Mouse (Mus musculus) hindbrain, embryonic 15.5 days (tissue): ENCODE measurements around the gene Homez. TPM values are rescaled to one million over a fixed set of nuclear protein-coding genes. Genes with fewer than 3 reads are reported as not detected.

ENCODE experiments used
- ATAC-seq: fragments of 200-750 bp; cut with Nextera tagmentation; 2 replicates; pipeline ENCODE4 v1.8.0; 2017; ENCODE audit warnings: low read depth, moderate number of reproducible peaks, moderate TSS enrichment; ENCODE audit not compliant: low FRiP score
- H3K27ac ChIP-seq: fragments of 300-500 bp; sonication (generic); replicated peaks from 2 replicates; pipeline ENCODE4 v1.5.1; 2015; ENCODE audit warnings: mild to moderate bottlenecking, inconsistent platforms
- H3K27me3 ChIP-seq: fragments of 300-500 bp; sonication (generic); 2 replicates; pipeline ENCODE4 v1.6.1; 2015; ENCODE audit warnings: control low read depth, inconsistent platforms
- H3K36me3 ChIP-seq: fragments of 300-500 bp; sonication (generic); 2 replicates; pipeline ENCODE4 v1.6.1; 2015; ENCODE audit warnings: control low read depth, inconsistent platforms
- H3K4me1 ChIP-seq: fragments of 300-500 bp; sonication (generic); replicated peaks from 2 replicates; pipeline ENCODE4 v1.6.1; 2015; ENCODE audit warnings: control low read depth, inconsistent platforms
- H3K4me2 ChIP-seq: fragments of 300-500 bp; sonication (generic); 2 replicates; pipeline ENCODE4 v1.6.1; 2015; ENCODE audit warnings: moderate library complexity, mild to moderate bottlenecking, inconsistent platforms
- H3K4me3 ChIP-seq: fragments of 300-500 bp; sonication (generic); 2 replicates; pipeline ENCODE4 v1.5.1; 2015; ENCODE audit warnings: mild to moderate bottlenecking, inconsistent platforms
- H3K9ac ChIP-seq: fragments of 300-500 bp; sonication (generic); 2 replicates; pipeline ENCODE4 v1.6.1; 2015; ENCODE audit warnings: inconsistent platforms
- H3K9me3 ChIP-seq: fragments of 300-500 bp; sonication (generic); 2 replicates; pipeline ENCODE4 v1.6.1; 2016; ENCODE audit warnings: control low read depth, inconsistent platforms
- WGBS: fragments of 180-500 bp; shearing (Covaris S2); methylation state at CpG from one replicate; pipeline ENCODE4 v1.1.7; 2015; 5-methylcytosine and 5-hydroxymethylcytosine counted together
- polyA plus RNA-seq: library from polyadenylated mRNA; unstranded; fragments of >200 nt; fragmentation: Nextera tagmentation; extraction: Ambion mirVana; gene quantifications from 2 replicates; pipeline ENCODE4 v1.2.1, GENCODE M21; 2015

Homez gene
- polyA plus RNA-seq, result 12.1 and 13.7 TPM in 2 replicates

DNA sequence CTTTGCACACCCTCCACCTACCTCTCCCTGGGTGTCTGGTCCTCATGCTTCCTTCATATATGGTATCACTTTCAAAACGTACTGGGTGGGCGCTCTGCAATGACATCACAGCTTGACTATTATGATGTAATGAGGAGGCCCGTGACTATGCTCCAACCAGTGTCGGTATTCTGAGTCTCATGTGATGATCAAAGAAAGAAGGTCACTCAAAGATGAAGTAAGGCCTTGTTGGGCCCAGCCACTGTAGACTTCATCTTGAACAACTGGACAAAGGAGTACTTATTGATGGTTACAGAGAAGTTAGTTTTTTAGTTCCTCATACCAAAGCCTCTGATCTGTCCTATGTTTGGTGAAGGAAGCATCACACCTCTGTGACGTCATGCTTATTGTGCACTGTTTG lies at the start of gene Homez:
Homez (minus strand) TSS at position 101 of the 400 bp plus-strand sequence.
- WGBS, result 91% methylated on average over 5 of the region's 5 CpGs
- Histone ChIP-seq H3K4me2 (no peak within 1 kb of the TSS), H3K27ac (no peak within 1 kb of the TSS), H3K4me1 (peaks cover 11% of the 10 kb centered on the region), H3K9ac (no peak within 1 kb of the TSS), H3K9me3 (no peaks in the 10 kb centered on the region), H3K36me3 (no peaks in the 10 kb centered on the region; the same call in 1 of the 2 replicates), H3K27me3 (no peaks in the 10 kb centered on the region), H3K4me3 (no peak within 1 kb of the TSS)
- ATAC-seq, result no peak

DNA sequence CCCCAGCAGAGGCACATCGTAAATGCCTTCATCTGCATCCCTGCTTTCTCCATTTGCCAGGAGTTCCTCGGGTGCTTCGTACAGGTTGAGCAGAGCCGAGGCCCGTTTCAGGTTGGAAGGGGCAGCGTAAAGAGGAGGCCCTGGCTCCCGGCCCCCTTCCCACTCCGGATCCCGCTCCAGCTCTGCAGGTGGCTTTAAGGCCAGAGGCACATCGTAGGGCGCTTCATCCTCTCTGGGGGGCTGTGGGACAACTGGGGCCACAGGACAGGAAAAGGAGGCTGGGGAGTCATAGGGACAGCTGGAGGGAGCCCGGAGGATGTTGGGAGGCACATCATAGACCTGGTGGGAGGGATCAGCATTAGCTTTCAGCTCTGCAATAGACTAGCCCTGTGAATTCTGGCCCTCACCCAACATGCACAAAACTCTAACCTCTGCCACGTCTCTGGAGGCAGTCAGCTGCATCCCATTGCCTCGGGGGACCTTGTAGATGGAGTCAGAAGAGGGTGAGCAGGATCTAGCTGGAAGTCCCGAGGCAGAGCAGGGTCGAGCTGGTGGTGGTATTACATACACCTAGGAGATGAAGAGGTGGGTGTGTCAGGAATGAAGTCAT lies 49.4 kb upstream of the Homez start:
- Histone ChIP-seq H3K9me3 (no peaks in the 10 kb centered on the region), H3K4me1 (peaks cover 14% of the 10 kb centered on the region), H3K9ac (no peak overlapping the region), H3K27me3 (no peaks in the 10 kb centered on the region), H3K27ac (no peak overlapping the region), H3K4me2 (no peak overlapping the region), H3K36me3 (peaks cover 12% of the 10 kb centered on the region), H3K4me3 (no peak overlapping the region)
- 91% methylated on average over 16 of the region's 16 CpGs for WGBS
- no peak for ATAC-seq

DNA sequence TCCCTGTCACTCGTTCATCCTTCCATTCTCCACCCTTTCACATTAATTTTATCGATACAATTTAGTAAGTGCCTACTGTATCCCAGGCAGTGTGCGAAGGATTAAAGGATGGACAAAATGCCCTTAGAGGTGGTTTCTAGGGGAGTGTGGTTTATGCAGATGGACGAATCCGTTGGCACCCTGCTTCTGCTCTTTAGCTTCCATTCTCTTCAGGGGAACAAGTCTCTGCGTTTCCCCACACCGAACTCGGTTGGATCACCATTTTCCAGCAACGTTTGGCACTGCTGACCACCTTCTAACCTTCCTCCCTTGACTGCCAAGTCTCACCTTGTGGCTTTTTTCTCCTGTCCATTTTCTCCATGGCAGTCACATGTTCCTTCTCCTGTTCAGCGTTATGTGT lies 42.6 kb upstream of the Homez start:
- ATAC-seq, result no peak; the same call in 1 of the 2 replicates
- 9% methylated on average over 10 of the region's 10 CpGs for WGBS
- Histone ChIP-seq H3K4me1 (peaks cover 40% of the 10 kb centered on the region), H3K9me3 (no peaks in the 10 kb centered on the region), H3K27me3 (no peaks in the 10 kb centered on the region), H3K27ac (peak overlapping the region; percentile 96), H3K9ac (peak overlapping the region; percentile 98), H3K4me2 (peak overlapping the region; percentile 89), H3K36me3 (peaks cover 10% of the 10 kb centered on the region), H3K4me3 (peak overlapping the region; percentile 93)

DNA sequence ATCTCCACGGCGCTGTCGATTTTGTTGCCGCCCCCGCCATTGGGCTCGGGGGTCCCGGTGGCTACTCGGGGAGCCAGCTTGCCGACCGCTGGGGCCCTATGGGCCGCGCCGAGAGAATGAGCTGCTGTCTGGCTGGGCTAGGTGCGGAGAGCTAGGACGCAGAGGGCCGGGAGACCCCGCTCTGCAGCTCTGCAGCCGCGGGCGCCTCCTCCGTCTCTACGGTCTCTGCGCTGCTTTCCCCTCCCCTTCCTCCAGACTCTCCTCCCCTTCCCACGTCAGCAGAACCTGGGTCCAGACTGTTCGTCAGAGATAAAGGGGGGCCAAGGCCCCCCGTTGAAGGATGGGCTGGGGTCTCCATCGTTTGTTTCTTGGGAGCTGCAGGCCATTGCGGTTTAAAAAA lies 42.1 kb upstream of the Homez start, which contains the start of gene Slc22a17:
Slc22a17 (minus strand) TSS at position 247 of the 400 bp plus-strand sequence.
- peak within 1 kb of the TSS; percentile 93 for H3K4me3 ChIP-seq
- H3K36me3 ChIP-seq, result peaks cover 13% of the 10 kb centered on the region
- 0% methylated on average over 28 of the region's 28 CpGs for WGBS
- H3K9ac ChIP-seq, result peak within 1 kb of the TSS; percentile 98
- H3K4me1 ChIP-seq, result peaks cover 45% of the 10 kb centered on the region
- ATAC-seq, result peak; percentile 95
- H3K9me3 ChIP-seq, result no peaks in the 10 kb centered on the region
- no peaks in the 10 kb centered on the region for H3K27me3 ChIP-seq
- H3K4me2 ChIP-seq, result peak within 1 kb of the TSS; percentile 89
- H3K27ac ChIP-seq, result peak within 1 kb of the TSS; percentile 96

DNA sequence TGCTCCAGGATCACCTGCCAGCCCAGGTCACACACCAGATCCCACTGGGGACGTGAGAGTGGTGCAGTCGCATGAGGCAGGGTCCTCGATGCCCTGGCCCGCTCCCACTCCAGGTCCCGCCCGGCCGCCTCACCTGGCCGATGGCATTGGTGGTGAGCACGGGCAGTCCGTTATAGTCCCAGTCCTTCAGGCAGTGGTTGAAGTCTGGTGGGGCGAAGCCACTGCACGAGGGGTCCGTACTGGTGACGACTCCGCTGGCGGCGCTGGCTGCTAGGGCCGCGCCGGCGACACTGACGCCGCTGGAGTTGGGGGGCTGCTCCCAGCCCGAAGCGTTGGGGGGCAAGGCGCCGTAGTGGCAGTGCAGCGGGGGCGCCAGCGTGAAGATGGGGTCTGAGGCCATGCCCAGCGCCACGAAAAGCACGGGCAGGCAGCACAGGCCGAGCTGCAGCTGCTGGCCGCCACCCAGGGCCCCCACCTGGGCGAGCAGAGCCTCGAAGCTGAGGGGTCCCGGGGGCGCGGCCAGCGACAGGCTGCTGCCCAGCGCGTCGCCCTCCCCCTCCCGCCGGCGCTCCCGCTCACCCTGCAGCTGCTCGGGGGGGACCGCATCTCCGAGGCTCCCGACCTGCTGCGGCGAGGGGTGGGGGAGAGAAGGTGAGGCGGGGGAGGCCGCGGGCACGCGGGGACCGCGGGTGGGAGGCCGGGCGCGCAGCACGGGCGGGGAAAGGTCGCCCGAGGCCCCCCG lies 41.5 kb upstream of the Homez start:
- H3K4me3 ChIP-seq, result peak overlapping the region; percentile 93
- H3K4me1 ChIP-seq, result peaks cover 45% of the 10 kb centered on the region
- peak; percentile 62 for ATAC-seq
- WGBS, result 1% methylated on average over 62 of the region's 69 CpGs
- peaks cover 19% of the 10 kb centered on the region for H3K36me3 ChIP-seq
- H3K4me2 ChIP-seq, result peak overlapping the region; percentile 89
- H3K9me3 ChIP-seq, result no peaks in the 10 kb centered on the region
- H3K27ac ChIP-seq, result peak overlapping the region; percentile 96
- no peaks in the 10 kb centered on the region for H3K27me3 ChIP-seq
- peak overlapping the region; percentile 98 for H3K9ac ChIP-seq

DNA sequence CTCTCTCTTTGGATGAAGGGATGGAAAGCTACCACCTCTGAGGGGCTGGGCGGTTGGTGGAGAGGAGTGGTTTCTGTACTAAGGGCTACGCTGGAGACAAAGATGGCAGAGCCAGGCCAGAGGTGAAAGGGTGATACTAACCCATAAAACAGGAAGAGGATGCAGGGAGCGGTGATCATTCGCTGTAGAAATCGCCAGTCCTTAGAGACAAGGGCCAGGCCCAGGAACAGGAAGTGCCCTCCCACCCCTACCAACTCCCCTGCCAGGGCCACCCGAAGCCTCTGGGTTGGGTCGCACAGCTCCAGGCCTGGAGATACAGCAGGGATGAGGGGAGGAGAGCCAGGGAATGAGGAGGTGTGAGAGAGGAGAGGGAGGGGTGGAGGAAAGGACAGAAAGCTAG lies 37.9 kb upstream of the Homez start:
- no peak overlapping the region for H3K27ac ChIP-seq
- H3K4me1 ChIP-seq, result peaks cover 43% of the 10 kb centered on the region
- H3K36me3 ChIP-seq, result peaks cover 42% of the 10 kb centered on the region
- whole genome bisulfite sequencing, result 87% methylated on average over 7 of the region's 7 CpGs
- H3K9ac ChIP-seq, result no peak overlapping the region
- H3K4me3 ChIP-seq, result no peak overlapping the region
- no peaks in the 10 kb centered on the region for H3K27me3 ChIP-seq
- no peak for ATAC-seq
- H3K9me3 ChIP-seq, result no peaks in the 10 kb centered on the region
- no peak overlapping the region for H3K4me2 ChIP-seq

DNA sequence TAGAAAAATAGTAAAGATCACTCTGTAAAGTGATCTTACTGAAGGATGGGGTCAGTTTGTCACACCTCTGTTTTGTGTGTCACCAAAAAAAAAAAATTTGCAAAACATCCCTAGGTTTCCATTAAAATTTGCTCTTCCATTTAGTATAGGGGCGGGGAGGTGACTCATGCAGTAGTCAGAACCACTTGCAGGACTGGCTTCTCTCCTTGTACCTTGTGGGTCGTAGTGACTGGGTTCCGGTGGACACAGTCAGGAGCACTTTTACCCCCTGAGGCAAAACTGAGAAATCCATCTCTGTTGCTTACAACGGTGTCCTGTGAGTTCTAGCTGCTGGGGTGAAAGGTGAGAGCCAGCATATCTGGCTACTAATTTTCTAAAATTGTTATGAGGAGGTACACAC lies 32.9 kb upstream of the Homez start:
- Histone ChIP-seq H3K36me3 (peaks cover 41% of the 10 kb centered on the region), H3K4me3 (no peak overlapping the region), H3K4me2 (no peak overlapping the region), H3K9ac (no peak overlapping the region), H3K9me3 (no peaks in the 10 kb centered on the region), H3K27ac (no peak overlapping the region), H3K4me1 (peaks cover 7% of the 10 kb centered on the region; the same call in 1 of the 2 replicates), H3K27me3 (no peaks in the 10 kb centered on the region)
- 89% methylated on average over 4 of the region's 4 CpGs for WGBS
- no peak for ATAC-seq

DNA sequence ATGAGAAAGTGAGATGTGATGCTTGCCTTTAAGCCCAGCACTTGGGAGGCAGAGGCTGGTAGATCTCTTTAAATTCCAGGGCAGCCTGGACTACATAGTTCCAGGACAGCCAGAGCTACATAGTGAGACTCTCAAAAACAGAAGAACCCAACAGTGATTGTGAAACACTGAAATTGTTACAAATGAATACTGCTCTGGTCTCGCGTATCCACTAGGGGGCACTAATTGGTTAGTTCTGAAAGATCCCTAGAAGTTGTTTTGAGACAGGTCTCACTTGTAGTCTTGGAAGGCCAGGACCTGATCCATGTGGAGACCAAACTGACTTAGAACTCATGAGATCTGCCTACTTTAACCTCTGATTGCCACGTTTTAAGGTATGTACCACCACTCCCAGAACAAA lies 29.6 kb upstream of the Homez start:
- no peak overlapping the region for H3K9ac ChIP-seq
- peak; percentile 42 for ATAC-seq
- peaks cover 42% of the 10 kb centered on the region for H3K36me3 ChIP-seq
- no peak overlapping the region for H3K4me2 ChIP-seq
- H3K9me3 ChIP-seq, result no peaks in the 10 kb centered on the region
- H3K4me3 ChIP-seq, result no peak overlapping the region
- H3K27me3 ChIP-seq, result no peaks in the 10 kb centered on the region
- H3K4me1 ChIP-seq, result peaks cover 13% of the 10 kb centered on the region
- WGBS, result 0% methylated on average over 3 of the region's 3 CpGs
- H3K27ac ChIP-seq, result peak overlapping the region; percentile 49; the same call in 1 of the 2 replicates

DNA sequence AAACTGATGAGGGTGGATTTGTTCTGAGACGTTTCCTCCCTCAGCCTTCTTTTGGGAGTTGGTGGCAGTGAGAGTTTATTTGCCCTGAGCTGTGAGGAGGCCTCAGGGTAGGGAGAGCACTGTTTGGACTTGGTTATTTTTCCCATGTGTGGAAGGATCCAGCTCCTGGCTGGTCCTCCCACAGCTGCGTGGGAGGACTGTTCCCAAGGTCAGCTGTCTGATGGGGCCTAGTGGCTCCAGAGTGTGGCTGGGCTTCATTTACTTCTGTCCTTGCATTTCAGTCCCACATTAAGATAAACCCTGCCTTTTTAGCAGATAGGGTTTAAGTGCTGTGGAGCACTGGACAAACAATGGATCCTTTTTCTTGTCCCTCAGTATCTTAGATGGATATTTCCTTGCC lies 26.7 kb upstream of the Homez start:
- Histone ChIP-seq H3K36me3 (peaks cover 28% of the 10 kb centered on the region), H3K4me1 (peaks cover 20% of the 10 kb centered on the region), H3K27me3 (no peaks in the 10 kb centered on the region), H3K9me3 (no peaks in the 10 kb centered on the region), H3K27ac (no peak overlapping the region), H3K9ac (no peak overlapping the region), H3K4me2 (no peak overlapping the region), H3K4me3 (no peak overlapping the region)
- 70% methylated on average over 2 of the region's 2 CpGs for WGBS
- ATAC-seq, result no peak

DNA sequence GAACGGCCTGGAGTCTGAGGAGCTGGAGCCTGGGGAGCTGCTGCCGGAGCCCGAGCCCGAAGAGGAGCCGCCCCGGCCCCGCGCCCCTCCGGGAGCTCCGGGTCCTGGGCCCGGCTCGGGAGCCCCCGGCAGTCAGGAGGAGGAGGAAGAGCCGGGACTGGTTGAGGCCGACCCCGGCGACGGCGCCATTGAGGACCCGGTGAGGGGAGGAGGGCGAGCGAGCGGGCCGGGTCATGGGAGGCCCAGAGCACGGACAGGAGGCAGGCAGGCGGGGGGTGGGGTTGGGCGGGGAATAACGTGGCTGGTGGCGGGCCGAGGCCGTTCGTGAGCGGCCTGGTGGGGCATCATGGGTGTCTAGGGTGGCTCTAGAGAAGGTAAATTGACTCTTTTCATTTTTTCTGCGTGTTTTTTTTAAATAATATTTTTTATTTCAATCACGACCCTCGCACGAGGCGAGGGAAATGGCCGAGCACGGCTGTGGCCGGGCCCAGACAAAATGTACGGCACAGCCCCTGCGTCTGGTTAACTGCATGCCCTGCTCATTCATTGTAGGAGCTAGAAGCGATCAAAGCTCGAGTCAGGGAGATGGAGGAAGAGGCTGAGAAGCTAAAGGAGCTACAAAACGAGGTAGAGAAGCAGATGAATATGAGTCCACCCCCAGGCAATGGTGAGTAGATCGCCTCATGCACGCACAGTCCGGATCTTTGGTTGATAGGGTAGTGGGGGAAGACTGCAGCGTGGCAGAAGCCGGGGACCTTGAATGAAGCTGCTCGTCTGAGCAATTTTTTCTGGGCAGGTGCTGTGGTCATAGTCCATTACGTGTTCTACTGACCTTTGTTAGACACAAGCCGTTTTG lies 23.8 kb upstream of the Homez start:
- H3K4me2 ChIP-seq, result peak overlapping the region; percentile 63
- H3K36me3 ChIP-seq, result peaks cover 28% of the 10 kb centered on the region
- ATAC-seq, result peak; percentile 39
- H3K27ac ChIP-seq, result peak overlapping the region; percentile 97
- peak overlapping the region; percentile 93 for H3K4me3 ChIP-seq
- H3K4me1 ChIP-seq, result peaks cover 20% of the 10 kb centered on the region
- peak overlapping the region; percentile 99 for H3K9ac ChIP-seq
- no peaks in the 10 kb centered on the region for H3K9me3 ChIP-seq
- no peaks in the 10 kb centered on the region for H3K27me3 ChIP-seq
- under 1% methylated on average over 54 of the region's 54 CpGs for WGBS

DNA sequence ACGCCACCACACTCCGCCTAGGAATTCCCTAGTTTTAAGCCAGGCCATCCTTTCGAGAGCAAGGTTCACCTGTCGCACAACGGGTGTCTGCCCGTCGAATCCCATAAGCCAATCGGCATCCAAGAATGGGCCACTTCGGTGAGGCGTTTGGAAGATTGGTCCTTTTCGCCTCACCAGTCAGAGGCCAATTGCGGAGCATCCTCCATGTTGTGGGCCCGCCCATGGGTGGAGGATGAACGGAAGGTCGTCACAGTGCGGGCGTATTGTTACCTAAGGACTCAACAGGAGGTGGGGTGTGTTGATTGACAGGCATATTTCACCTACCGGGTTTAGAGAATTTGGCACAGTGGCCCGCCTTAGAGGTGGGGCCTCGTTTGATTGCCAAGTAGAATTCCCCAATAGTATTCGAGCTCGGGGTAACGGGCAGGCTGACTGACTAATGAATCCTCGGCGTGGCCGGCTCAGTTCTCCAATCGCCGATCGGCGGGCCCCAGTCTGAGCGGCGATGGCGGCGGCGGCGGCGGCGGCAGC lies 23.0 kb upstream of the Homez start:
- Histone ChIP-seq H3K36me3 (peaks cover 25% of the 10 kb centered on the region), H3K9ac (peak overlapping the region; percentile 99), H3K27ac (peak overlapping the region; percentile 97), H3K4me3 (peak overlapping the region; percentile 93), H3K4me2 (peak overlapping the region; percentile 52), H3K9me3 (no peaks in the 10 kb centered on the region), H3K27me3 (no peaks in the 10 kb centered on the region), H3K4me1 (peaks cover 20% of the 10 kb centered on the region)
- peak; percentile 98 for ATAC-seq
- under 1% methylated on average over 38 of the region's 38 CpGs for WGBS
